Mouse (Mus musculus) intestine, embryonic 14.5 days (tissue): ENCODE results near the gene Zfp672. TPM values are rescaled to one million over a fixed set of nuclear protein-coding genes. Genes with fewer than 3 reads are reported as not detected.

Source experiments
- ATAC-seq: fragments of 200-750 bp; cut with Nextera tagmentation; replicated peaks from 2 replicates; pipeline ENCODE4 v1.8.0; 2017; ENCODE audit warnings: low read depth, moderate number of reproducible peaks, moderate TSS enrichment, moderate library complexity; ENCODE audit not compliant: low FRiP score, low TSS enrichment
- DNase-seq: peaks from one replicate; pipeline ENCODE4 v3.0.0-alpha.2; 2018; ENCODE audit warnings: low spot score
- H3K27ac ChIP-seq: fragments of 300-500 bp; sonication (generic); 2 replicates; pipeline ENCODE4 v1.5.1; 2014; ENCODE audit warnings: low read depth, mild to moderate bottlenecking, control low read depth
- H3K27me3 ChIP-seq: fragments of 300-500 bp; sonication (generic); replicated peaks from 2 replicates; pipeline ENCODE4 v1.6.1; 2014; ENCODE audit warnings: low read length, control low read depth; ENCODE audit not compliant: control insufficient read depth, insufficient read depth
- H3K36me3 ChIP-seq: fragments of 300-500 bp; sonication (generic); 2 replicates; pipeline ENCODE4 v1.6.1; 2014; ENCODE audit warnings: low read length, control low read depth; ENCODE audit not compliant: control insufficient read depth, insufficient read depth
- H3K4me1 ChIP-seq: fragments of 300-500 bp; sonication (generic); replicated peaks from 2 replicates; pipeline ENCODE4 v1.6.1; 2014; ENCODE audit warnings: low read length, control low read depth, mixed read lengths; ENCODE audit not compliant: control insufficient read depth, insufficient read depth
- H3K4me2 ChIP-seq: fragments of 300-500 bp; sonication (generic); 2 replicates; pipeline ENCODE4 v1.6.1; 2014; ENCODE audit warnings: low read length
- H3K4me3 ChIP-seq: fragments of 300-500 bp; sonication (generic); 2 replicates; pipeline ENCODE4 v1.5.1; 2014; ENCODE audit warnings: low read depth, low read length, control low read depth, mixed read lengths
- H3K9ac ChIP-seq: fragments of 300-500 bp; sonication (generic); 2 replicates; pipeline ENCODE4 v1.6.1; 2014; ENCODE audit warnings: mild to moderate bottlenecking, low read length
- H3K9me3 ChIP-seq: fragments of 300-500 bp; sonication (generic); 2 replicates; pipeline ENCODE4 v1.6.1; 2016; ENCODE audit warnings: low read length, control low read depth; ENCODE audit not compliant: control insufficient read depth
- WGBS: fragments of 180-500 bp; shearing (Covaris S2); extraction: QIAGEN DNeasy Blood & Tissue Kit; methylation state at CpG from one replicate; pipeline ENCODE4 v1.1.7; 2014; 5-methylcytosine and 5-hydroxymethylcytosine counted together
- polyA plus RNA-seq: library from polyadenylated mRNA; unstranded; fragments of >200 nt; fragmentation: Nextera tagmentation; extraction: Ambion mirVana; gene quantifications from 2 replicates; pipeline ENCODE4 v1.2.1, GENCODE M21; 2014

The Zfp672 gene
- polyA plus RNA-seq, 1 experiment from 2014 or later: 45.9 TPM

- 83% methylated on average over 6 of the region's 6 CpGs for WGBS
- Histone ChIP-seq H3K4me1 (no peaks in the 10 kb centered on the region), H3K27ac (no peak overlapping the region), H3K36me3 (no peaks in the 10 kb centered on the region), H3K9ac (no peak overlapping the region), H3K4me2 (no peak overlapping the region), H3K4me3 (no peak overlapping the region), H3K9me3 (no peaks in the 10 kb centered on the region), H3K27me3 (no peaks in the 10 kb centered on the region)
- ATAC-seq: no peak
- no peak for DNase-seq
Observed at GRCm38 (mm10) chr11:58357844-58358534, 27.9 kb upstream of the Zfp672 start.

- ATAC-seq (no peak), DNase-seq (no peak)
- no peak overlapping the region for H3K4me2 ChIP-seq
- no peak overlapping the region for H3K4me3 ChIP-seq
- H3K36me3 ChIP-seq: no peaks in the 10 kb centered on the region
- WGBS: 94% methylated on average over 3 of the region's 3 CpGs
- H3K9ac ChIP-seq: no peak overlapping the region
- no peaks in the 10 kb centered on the region for H3K4me1 ChIP-seq
- H3K27me3 ChIP-seq: no peaks in the 10 kb centered on the region
- no peak overlapping the region for H3K27ac ChIP-seq
- H3K9me3 ChIP-seq: no peaks in the 10 kb centered on the region
Observed at GRCm38 (mm10) chr11:58357042-58357441, 26.9 kb upstream of the Zfp672 start.

- no peak overlapping the region for H3K27ac ChIP-seq
Observed at GRCm38 (mm10) chr11:58354927-58355326, 24.8 kb upstream of the Zfp672 start.

GRCm38 (mm10) chr11:58354476-58354875 is 24.3 kb upstream of the Zfp672 start:
- Histone ChIP-seq H3K9me3 (no peaks in the 10 kb centered on the region), H3K4me1 (no peaks in the 10 kb centered on the region), H3K36me3 (no peaks in the 10 kb centered on the region), H3K9ac (no peak overlapping the region), H3K27me3 (no peaks in the 10 kb centered on the region), H3K4me3 (no peak overlapping the region), H3K4me2 (no peak overlapping the region), H3K27ac (no peak overlapping the region)
- no peak for ATAC-seq
- WGBS: 58% methylated on average over 10 of the region's 10 CpGs
- DNase-seq: no peak

More at GRCm38 (mm10) chr11:58354927-58355326, 24.8 kb upstream of the Zfp672 start:
- Histone ChIP-seq H3K4me3 (no peak overlapping the region), H3K9me3 (no peaks in the 10 kb centered on the region), H3K4me1 (no peaks in the 10 kb centered on the region), H3K9ac (no peak overlapping the region), H3K36me3 (no peaks in the 10 kb centered on the region), H3K4me2 (no peak overlapping the region), H3K27me3 (no peaks in the 10 kb centered on the region)
- 74% methylated on average over 3 of the region's 3 CpGs for WGBS
- ATAC-seq (no peak), DNase-seq (no peak)

GRCm38 (mm10) chr11:58353709-58354108 is 23.6 kb upstream of the Zfp672 start:
- Histone ChIP-seq H3K36me3 (no peaks in the 10 kb centered on the region), H3K27ac (no peak overlapping the region), H3K4me2 (no peak overlapping the region), H3K4me1 (no peaks in the 10 kb centered on the region), H3K4me3 (no peak overlapping the region), H3K27me3 (no peaks in the 10 kb centered on the region), H3K9me3 (no peaks in the 10 kb centered on the region), H3K9ac (no peak overlapping the region)
- ATAC-seq: no peak
- DNase-seq: no peak
- WGBS: 62% methylated on average over 3 of the region's 3 CpGs

GRCm38 (mm10) chr11:58352681-58353548 is 22.8 kb upstream of the Zfp672 start:
- no peak overlapping the region for H3K4me3 ChIP-seq
- H3K9me3 ChIP-seq: no peaks in the 10 kb centered on the region
- H3K27ac ChIP-seq: peak overlapping the region; percentile 47
- H3K36me3 ChIP-seq: no peaks in the 10 kb centered on the region; the same call in 1 of the 2 replicates
- no peaks in the 10 kb centered on the region for H3K27me3 ChIP-seq
- WGBS: 36% methylated on average over 7 of the region's 7 CpGs
- DNase-seq (peak; percentile 67), ATAC-seq (peak; percentile 90)
- H3K4me2 ChIP-seq: no peak overlapping the region
- no peak overlapping the region for H3K9ac ChIP-seq
- no peaks in the 10 kb centered on the region for H3K4me1 ChIP-seq

- Histone ChIP-seq H3K27me3 (no peaks in the 10 kb centered on the region), H3K9me3 (no peaks in the 10 kb centered on the region), H3K36me3 (peaks cover 17% of the 10 kb centered on the region), H3K9ac (no peak overlapping the region), H3K27ac (no peak overlapping the region), H3K4me2 (no peak overlapping the region), H3K4me1 (no peaks in the 10 kb centered on the region), H3K4me3 (no peak overlapping the region)
- ATAC-seq (no peak), DNase-seq (peak; percentile 31)
- WGBS: 67% methylated on average over 5 of the region's 5 CpGs
Observed at GRCm38 (mm10) chr11:58351179-58351578, 21.0 kb upstream of the Zfp672 start.

GRCm38 (mm10) chr11:58350628-58351027 is 20.5 kb upstream of the Zfp672 start:
- peaks cover 23% of the 10 kb centered on the region for H3K36me3 ChIP-seq
- H3K4me2 ChIP-seq: no peak overlapping the region
- DNase-seq: peak; percentile 23
- WGBS: 76% methylated on average over 4 of the region's 4 CpGs
- no peak overlapping the region for H3K27ac ChIP-seq
- H3K27me3 ChIP-seq: no peaks in the 10 kb centered on the region
- no peak overlapping the region for H3K4me3 ChIP-seq
- H3K9ac ChIP-seq: no peak overlapping the region
- H3K4me1 ChIP-seq: no peaks in the 10 kb centered on the region
- ATAC-seq: no peak
- no peaks in the 10 kb centered on the region for H3K9me3 ChIP-seq
